Mouse (Mus musculus) heart, postnatal 25 days (tissue): ENCODE measurements around the gene Gcc2. TPM values are rescaled to one million over a fixed set of nuclear protein-coding genes. Genes with fewer than 3 reads are reported as not detected.
"Not testable (repeated sequence)": the region's sequence is repeated elsewhere in the genome, so short reads cannot be mapped to it uniquely, and the experiment has no call there.

Source experiments
- DNase-seq: peaks from one replicate; pipeline ENCODE4 v3.0.0; 2022; ENCODE audit warnings: low spot score
- intact Hi-C: fragments of 180-260 bp; cut with DNase I; formaldehyde crosslinking; loops from one replicate; pipeline ENCODE4 v1.15.1; 2025
- total RNA-seq, 2 experiments: library from RNA; stranded (reverse); gene quantifications; 2 replicates each; pipeline ENCODE4 v1.2.3; 2021

Gene Gcc2
- total RNA-seq: 10 to 100 TPM; 28.5 to 33.6 TPM

- intact Hi-C loops: no loop called here
- peak; percentile 88 for DNase-seq
Measured at GRCm38 (mm10) chr10:58255213-58255892, at the start of gene Gcc2. Gene Gcc2, plus strand, starts transcription at chr10:58255497.

DNA sequence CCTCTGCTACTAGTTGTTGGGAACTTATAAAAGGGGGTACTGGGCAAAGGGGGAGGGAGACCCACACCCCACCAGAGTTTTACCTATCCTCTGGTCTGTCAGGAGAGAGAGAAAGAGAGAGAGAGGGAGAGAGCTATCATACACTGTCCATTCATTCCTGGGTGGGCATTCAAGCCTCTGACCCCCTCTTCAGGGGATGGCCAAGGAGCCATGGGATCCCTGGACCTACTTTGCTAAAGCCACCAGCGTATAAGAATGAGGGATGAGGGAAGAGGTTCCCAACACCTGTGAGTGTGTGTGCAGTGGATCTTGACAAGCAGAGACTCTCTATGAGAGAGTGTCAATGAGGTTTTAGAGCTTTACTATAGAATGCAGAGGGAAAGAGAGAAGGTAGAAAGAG lies 49.3 kb upstream of the Gcc2 start:
- intact Hi-C loops: no loop called here
- DNase-seq: no peak

GRCm38 (mm10) chr10:58206639-58207404 lies 48.5 kb upstream of the Gcc2 start:
- DNase-seq: no peak
- intact Hi-C loops: no loop called here

DNA sequence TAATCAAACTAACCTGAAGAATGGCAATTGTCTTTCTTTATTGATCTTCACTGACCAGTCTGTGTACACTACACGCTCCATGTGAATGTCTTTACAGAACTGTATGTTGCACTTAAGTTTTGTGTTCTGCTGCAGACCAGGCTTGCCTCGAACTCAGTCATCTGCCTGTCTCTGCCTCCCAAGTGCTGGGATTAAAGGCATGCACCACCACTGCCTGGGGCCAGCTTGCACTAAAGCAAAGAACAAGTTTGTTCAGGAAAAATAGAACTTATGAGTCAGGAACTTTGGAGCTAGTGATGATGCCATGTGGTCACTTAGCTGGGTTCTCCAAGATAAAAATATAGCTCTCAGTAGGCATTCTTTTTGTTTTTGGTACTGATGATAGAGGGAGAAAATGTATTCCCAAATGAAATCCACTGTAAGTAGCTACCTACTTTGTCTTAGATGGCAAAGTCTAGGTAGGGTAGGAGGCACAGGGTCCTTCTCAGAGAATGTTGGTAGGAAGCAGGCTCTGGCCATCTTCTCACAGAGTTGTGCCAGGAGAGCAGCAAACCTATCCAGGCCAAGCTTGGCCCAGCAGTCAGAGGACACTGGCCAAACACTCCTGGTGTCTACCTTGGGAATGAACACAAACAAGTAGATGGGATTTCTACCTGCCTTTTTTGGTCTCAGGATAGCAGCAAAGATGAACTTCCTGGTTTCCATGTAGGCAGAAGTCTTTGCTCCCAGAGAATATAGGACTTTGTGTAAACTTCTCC lies 45.4 kb upstream of the Gcc2 start:
- DNase-seq: no peak
- intact Hi-C loops: no loop called here

GRCm38 (mm10) chr10:58210514-58210913 lies 44.8 kb upstream of the Gcc2 start:
- DNase-seq: no peak
- intact Hi-C loops: no loop called here

DNA sequence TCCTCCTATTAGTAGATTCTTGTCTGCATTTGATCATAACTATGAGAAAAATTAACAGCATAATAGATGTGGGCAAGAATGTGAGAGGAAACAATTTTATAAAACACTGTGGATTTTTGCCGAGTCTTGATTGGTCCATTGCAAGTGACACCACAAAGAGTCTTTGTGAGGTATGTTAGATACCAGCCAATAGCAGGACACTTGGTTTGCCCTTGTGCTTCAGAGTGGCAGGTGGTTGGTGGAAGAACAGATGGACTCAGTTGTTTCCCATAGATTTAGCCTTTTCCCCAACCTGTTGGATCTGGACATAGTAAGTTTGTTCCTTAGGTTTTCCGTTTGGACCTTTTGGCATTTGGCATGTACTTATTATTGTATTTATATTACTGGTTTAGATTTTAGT lies 44.1 kb upstream of the Gcc2 start:
- intact Hi-C loops: no loop called here
- no peak for DNase-seq

- intact Hi-C loops: no loop called here
- no peak for DNase-seq
Measured at GRCm38 (mm10) chr10:58212230-58212629, 43.1 kb upstream of the Gcc2 start.

- intact Hi-C loops: no loop called here
- DNase-seq: no peak
Measured at GRCm38 (mm10) chr10:58214497-58214896, 40.8 kb upstream of the Gcc2 start.

- intact Hi-C loops: no loop called here
- no peak for DNase-seq
Measured at GRCm38 (mm10) chr10:58214934-58215333, 40.4 kb upstream of the Gcc2 start.

GRCm38 (mm10) chr10:58215353-58215752 lies 39.9 kb upstream of the Gcc2 start:
- intact Hi-C loops: no loop called here

GRCm38 (mm10) chr10:58217366-58217765 lies 37.9 kb upstream of the Gcc2 start:
- DNase-seq: no peak
- intact Hi-C loops: no loop called here

More at GRCm38 (mm10) chr10:58215353-58215752, 39.9 kb upstream of the Gcc2 start:
- no peak for DNase-seq

GRCm38 (mm10) chr10:58220726-58221125 lies 34.6 kb upstream of the Gcc2 start:
- no peak for DNase-seq
- intact Hi-C loops: no loop called here

GRCm38 (mm10) chr10:58221571-58221970 lies 33.7 kb upstream of the Gcc2 start:
- DNase-seq, intact Hi-C loops: not testable (repeated sequence)

DNA sequence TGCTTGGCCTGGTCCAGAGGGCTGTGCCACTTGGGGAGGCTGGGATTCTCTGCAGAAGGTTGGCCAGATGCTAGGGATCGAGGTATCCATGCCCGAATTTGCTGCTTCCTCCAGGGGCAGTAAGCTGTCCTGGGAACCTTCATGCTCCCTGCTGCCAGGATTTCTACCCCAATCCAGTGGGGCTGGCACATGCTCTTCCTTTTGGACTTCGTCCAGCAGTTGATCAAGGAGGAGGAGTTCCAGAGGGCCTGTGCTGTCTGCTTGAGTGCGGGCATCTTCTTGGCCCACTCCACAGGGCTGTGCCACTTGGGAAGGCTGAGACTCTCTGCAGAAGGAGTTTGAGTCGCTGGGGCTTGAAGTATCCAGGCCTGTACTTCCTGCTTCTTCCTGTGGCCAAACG lies 32.1 kb upstream of the Gcc2 start:
- intact Hi-C loops, DNase-seq: not testable (repeated sequence)

GRCm38 (mm10) chr10:58223972-58224805 lies 31.1 kb upstream of the Gcc2 start:
- DNase-seq: peak; percentile 76
- intact Hi-C loops: not testable (repeated sequence)

GRCm38 (mm10) chr10:58224827-58225785 lies 30.2 kb upstream of the Gcc2 start, which contains the start of gene AW822073:
Gene AW822073, minus strand, starts transcription at chr10:58224930.
- DNase-seq: not testable (repeated sequence)

GRCm38 (mm10) chr10:58226357-58226756 lies 28.9 kb upstream of the Gcc2 start:
- DNase-seq, intact Hi-C loops: not testable (repeated sequence)

More at GRCm38 (mm10) chr10:58224827-58225785, 30.2 kb upstream of the Gcc2 start, which contains the start of gene AW822073:
- intact Hi-C loops: not testable (repeated sequence)

- intact Hi-C loops: not testable (repeated sequence)
- DNase-seq: peak; percentile 59
Measured at GRCm38 (mm10) chr10:58227798-58228197, 27.5 kb upstream of the Gcc2 start.
